Mouse (Mus musculus): Measurements from ENCODE around the gene Glipr2. TPM values are rescaled to one million over a fixed set of nuclear protein-coding genes. Genes with fewer than 3 reads are reported as not detected.

Gene Glipr2
- total RNA-seq (2021): 10 to 100 TPM; 16.4 to 18.1 TPM

DNA sequence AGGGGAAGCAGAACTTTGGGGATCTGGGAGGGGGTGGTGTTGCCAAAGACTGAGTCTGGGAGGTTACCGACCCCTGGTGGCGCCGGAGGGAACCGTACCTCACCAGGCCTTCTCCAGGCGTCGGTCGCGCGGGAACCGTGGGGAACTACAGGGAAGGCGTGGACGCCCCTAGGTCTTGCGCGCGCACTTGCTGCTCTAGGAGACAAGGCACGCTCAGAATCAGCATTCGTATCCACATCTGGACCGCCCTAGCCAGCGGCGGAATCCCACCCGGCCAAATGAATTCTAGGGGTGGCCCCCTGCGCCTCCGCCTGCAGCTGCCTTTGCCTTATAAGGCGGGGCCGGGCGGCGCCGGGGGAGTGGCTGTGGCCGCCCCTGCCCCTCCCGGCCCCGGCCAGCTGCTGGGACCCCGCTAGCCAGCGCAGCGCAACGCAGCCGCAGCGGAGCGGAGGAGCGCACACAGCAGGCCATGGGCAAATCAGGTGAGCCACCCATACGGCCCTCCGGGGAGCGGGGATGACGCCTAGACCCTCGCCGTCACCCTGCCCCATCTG is at the start of gene Glipr2:
Gene Glipr2, plus strand, starts transcription at position 110 of the 554 bp plus-strand sequence.
- intact Hi-C loops (cut with DNase I): loop anchor here (1.0 to 2.0 kb wide), 2 partner anchors 21 to 31 kb away; no protein-coding TSS in a partner anchor
- DNase-seq: peak; percentile 90 to 92

DNA sequence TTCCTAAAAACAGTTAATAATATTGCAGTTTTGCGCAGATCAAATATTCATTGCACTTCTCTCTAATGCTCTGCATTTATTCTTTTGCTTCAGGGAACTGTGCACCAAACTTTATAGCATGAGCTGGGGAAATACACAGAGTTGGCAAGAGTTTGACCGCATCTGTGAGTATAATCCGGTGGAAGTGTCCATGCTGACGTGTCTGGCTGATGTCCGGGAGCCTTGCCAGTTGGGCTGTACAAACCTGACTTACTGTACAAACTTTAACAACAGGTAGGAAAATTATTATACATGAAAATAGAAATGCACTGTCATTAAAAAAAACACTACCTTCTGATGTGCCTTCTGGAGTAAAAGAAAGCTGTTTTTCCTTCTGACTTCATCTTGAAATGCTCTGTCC is 39.0 kb upstream of the Glipr2 start:
- DNase-seq: no peak
- intact Hi-C loops (cut with DNase I): no loop called here

DNA sequence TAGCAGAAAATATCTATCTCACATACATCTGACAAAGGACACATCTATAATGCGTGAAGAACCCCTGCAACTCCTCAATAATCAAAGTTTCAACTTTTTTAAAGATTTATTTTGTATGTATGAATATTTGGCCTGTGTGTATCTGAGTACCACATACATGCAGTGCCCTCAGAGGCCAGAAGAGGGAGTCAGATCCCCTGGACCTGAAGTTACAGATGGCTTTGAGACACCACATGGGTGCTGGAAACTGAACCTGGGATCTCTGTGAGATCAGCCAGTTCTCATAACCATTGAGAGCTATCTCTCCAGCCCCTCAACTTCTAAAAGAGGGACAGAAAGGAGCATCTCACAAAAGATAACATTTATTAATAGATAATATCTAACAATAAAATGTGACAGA is 36.6 kb upstream of the Glipr2 start:
- intact Hi-C loops (cut with DNase I): no loop called here
- DNase-seq: no peak

DNA sequence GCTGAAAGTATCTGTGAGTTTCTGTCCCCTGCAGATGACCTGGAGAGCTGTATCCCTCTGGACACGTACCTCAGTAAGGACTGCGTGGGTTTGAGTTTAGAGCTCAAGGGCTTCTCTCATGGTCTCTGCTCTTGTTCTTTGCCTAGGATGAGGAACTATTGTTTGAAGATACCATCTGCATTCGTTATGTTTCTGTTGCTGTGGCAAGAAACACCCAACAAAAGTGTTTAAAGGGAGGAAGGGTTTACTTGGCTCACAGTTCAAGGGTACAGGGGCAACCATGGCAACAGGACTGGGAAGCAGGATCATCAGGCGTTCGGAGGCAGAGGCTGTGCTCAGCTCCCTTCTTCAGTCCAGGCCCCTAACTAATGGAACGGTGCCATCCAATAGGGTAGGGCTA is 32.1 kb upstream of the Glipr2 start:
- intact Hi-C loops (cut with DNase I): loop anchor here (1.0 to 5.0 kb wide), 2 partner anchors 57 to 107 kb away; no protein-coding TSS in a partner anchor
- DNase-seq: no peak

DNA sequence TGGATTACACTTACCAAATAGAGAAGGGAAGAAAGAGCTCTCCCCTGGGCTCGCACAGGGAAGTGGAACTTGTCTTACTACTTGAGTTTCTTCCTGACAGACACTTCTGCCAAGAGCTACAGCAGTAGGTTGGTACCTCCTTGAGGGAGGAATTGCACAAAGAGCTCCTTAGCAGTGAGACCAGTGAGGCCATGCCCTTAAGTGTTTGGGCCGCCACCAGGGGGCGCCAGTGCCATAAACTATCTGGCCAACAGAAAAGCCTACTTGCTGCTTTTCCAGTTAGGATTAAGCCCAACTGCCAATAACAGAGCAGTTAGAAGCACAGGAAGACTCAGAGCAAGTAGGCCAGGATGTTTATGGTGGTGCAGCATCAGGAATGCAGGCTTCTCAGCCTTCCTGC is 31.4 kb upstream of the Glipr2 start:
- peak; percentile 87 to 90 for DNase-seq
- intact Hi-C loops (cut with DNase I): loop anchor here (1.0 to 5.0 kb wide), 3 partner anchors 31 to 107 kb away; partner anchors contain the start of gene Glipr2

DNA sequence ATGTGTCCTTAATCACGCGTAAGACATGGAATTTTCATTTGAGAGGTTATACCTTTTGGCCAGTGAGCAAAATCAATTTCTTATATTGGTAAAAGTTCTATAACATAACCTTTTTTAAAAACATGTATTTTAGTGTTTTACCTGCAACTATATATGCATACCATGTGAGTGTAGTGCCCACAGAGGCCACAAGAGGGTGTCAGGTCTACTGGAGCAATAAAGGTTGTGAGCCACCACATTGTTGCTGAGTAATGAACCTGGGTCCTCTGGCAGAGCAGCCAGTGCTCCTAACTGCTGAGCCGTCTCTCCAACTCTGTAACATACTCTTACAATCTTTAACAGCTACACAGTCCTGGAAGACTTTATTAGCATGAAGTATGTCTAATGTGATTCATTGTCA is 29.4 kb upstream of the Glipr2 start:
- intact Hi-C loops (cut with DNase I): loop anchor here (2.0 to 5.0 kb wide), 2 partner anchors 29 to 104 kb away; partner anchors contain the start of gene Glipr2
- peak; percentile 7 to 37 for DNase-seq

DNA sequence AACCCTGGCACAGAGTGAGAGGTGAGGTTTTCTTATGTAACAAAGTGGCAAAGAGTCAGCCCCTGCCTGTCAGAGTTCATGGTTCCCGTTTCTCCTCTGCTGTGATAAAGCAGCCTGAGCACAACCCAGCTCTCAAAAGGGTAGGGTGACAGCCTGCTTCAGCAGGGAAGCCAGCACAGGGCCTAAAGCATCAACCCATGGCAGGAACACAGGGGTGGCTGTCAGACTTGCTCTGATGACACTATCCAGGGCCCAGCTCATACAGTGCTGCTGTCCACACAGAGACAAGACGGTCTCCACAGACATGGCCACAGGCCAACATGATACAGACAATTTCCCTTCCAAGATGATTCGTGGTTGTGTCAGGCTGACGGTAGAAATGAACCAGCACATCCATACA is 25.3 kb upstream of the Glipr2 start:
- intact Hi-C loops (cut with DNase I): no loop called here
- peak in 1 of 2 experiments; percentile 15 for DNase-seq

DNA sequence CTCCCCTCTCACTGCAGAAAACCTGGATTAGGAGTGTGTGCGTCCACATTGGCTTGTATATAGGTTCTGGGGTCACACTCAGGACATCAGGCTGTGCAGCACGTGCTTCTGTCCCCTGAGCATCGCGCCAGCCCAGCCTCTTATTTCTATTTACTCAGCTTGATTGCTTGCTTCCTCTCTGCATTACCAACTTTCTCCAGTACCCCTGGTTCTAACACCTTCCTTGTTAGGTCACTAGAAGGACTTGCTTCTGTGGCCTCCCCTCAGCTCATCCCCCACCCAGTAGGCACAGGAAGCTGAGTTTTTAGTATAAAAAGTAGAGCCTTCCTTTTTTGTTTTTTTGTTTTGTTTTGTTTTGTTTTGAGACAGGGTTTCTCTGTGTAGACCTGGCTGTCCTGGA is 21.0 kb upstream of the Glipr2 start:
- intact Hi-C loops (cut with DNase I): no loop called here
- DNase-seq: no peak

DNA sequence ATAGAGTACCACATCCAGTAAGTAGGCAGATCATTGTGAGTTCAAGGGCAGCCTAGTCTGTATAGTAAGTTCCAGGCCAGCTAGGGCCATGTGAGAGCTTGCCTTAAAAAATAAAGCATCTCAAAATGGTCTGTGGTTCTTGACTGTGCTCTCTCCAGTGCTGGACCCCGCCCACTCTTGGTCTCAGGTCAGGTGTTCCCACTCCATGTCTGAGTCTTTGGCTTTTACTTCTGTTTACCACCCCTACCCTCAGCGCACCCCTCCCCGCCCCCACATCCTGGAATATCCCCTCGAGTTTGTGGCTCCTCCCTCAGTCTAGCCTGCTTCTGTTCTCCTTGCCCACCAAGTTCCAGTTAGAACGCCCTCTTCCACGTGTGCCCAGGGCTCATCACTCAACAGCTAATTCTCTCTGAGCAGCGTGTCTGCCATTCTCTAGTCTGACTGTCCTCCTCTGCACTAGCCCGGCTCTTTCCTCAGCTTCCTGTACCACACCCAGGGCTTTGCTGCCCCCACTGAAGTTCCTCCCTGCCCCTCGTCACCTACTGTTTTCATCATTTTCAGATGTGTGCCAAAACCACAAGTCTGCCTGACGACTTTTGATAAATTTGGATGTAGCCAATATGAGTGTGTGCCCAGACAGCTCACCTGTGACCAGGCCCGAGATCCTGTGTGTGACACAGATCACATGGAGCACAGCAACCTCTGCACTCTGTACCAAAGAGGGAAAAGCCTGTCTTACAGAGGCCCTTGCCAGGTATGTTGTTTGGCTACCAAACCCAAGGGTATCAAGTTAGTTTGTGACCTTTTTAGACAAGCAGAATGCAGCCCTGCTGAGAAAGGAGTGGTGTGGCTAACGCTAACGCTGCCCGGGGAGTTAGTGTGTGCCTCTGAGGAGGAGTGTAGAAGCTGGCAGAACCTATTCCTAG is 20.2 kb upstream of the Glipr2 start:
- no peak for DNase-seq
- intact Hi-C loops (cut with DNase I): no loop called here

DNA sequence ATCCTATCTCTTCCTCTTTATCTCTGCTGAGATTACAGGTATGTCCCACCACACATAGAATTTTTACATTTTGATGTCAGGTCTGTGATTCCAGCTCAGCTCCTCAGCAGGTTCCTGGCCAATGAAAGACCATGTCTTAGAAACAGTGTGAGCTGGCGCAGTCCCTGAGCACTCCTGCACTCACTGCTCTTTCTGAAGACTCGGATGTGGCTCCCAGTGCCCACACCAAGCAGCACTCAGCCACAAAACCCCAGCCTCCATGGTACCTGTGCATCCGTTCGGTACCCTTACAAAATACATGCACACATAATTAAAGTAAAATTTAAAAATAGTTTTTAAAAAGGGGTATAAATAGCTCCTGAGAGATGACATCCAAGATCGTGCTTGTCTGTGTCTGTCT is 15.9 kb upstream of the Glipr2 start:
- DNase-seq: no peak
- intact Hi-C loops (cut with DNase I): no loop called here

DNA sequence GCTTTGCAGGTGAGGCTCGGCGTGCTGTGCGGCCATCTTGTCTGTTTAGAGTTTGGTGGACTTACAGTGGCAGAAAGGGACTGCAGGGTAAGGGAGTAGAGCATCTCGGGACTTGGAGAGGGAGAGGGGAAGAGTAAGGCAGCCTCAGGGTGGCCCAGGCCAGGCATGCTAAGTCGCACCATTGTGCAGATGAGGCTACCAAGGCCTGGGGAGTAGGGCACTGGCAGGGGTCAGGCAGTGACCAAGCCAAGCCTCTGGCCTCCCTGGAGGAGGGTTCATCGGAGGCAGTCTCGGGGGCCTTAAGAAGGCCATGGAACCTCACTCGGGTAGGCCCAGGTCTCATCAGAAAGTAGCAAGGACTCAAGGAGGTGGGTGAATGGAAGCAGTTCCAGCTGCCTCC is 14.8 kb upstream of the Glipr2 start:
- DNase-seq: no peak
- intact Hi-C loops (cut with DNase I): no loop called here

DNA sequence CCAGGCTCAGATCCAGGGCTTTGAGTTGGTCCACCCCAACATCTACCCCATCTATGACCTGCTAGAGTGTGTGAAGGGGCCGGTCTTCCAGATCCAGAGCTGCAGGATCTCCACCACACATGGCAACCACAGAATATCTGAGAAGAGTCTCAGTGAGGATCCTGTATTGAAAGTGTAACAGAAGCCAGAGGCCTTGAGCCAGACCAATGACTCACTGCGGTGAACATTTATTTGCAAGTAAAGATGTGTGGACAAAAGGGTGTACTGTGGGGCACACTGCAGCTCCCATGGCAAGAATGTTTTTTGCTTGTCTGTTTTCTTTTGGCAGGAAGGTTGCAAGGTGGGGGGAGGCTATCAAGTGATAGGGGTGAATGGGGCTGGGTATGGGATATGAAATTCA is 9.6 kb upstream of the Glipr2 start:
- intact Hi-C loops (cut with DNase I): no loop called here
- no peak for DNase-seq

DNA sequence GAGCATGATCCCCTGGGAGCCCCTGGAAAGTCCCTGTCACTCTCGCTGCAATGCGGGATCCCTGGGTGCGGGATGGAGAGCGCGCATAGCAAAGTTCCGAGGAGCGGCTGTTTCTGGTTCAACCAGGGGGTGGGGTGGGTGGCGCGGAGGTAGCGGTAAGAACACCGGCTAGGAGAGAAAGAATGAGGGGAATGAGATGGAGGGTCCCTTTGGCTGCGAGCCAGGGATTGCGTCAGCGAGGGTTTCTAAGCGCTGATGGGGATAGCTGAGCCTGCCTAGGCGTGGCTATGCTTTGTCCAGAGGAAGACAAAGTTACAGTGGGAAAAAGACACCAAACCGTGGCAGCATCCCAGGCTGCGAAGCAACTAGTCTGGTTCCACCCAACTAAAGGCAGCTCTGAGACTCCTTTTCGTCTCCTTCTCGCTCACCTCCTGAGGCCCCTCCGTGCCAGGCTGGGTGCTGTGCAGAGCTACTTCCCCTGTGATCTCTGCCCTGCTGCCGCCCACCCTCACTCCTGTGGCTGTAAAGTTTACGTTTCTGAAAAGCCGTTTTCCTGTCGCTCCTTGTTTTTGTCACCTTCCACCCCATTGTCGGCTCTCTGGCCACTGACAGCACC is 753 bp downstream of the Glipr2 start:
- DNase-seq: peak; percentile 71 to 74
- intact Hi-C loops (cut with DNase I): loop anchor here (1.0 to 2.0 kb wide), 2 partner anchors 20 to 31 kb away; no protein-coding TSS in a partner anchor

DNA sequence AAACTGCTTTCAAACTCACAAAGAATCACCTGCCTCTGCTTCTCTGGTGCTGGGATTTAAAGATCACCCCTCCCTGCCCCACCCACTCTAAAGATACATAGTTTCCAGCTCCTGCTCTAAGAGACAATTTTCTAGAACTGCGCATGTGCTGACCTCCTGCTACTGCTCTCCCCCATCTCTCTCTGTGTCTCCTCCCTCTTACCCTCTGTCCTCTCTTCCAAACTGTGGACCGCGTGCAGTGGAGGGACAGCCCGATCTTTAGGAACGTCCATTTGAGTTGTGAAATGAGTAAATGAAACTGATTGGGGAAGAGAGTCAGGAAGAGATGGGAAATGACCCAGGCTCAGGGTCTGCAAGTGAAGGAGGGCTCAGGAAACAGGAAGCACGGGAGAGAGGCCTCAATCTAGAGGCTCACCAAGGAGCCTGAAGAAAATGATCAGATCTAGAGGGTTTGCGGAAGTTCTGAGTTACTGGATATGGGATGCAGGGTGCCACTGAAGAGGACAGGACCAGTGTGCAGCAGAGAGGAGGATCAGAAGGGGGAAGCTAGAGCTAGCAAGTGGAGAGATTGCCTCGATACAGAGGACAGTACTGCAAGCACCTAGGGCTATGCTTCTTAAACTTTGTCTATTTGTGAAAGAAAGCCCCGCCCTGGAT is 2.5 kb downstream of the Glipr2 start:
- DNase-seq: no peak
- intact Hi-C loops (cut with DNase I): no loop called here

DNA sequence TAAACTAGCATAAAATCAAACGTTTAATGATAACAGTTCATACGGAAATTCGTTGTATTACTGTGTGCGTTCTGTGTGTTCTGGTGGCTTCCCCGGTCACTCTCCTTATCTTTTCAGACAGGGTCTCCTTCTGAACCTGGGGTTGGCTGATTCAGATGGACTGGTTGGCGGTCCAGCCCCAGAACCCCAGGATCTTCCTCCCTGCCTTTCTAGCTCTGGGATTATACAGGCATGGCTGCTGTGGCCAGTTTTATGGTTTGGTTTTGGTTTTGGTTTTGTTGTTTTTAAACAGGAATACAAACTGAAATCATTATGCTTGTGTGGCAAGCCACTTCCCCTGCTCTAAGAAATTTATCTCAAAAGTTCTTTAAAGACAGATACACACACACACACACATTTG is 3.0 kb downstream of the Glipr2 start:
- intact Hi-C loops (cut with DNase I): no loop called here
- no peak for DNase-seq

DNA sequence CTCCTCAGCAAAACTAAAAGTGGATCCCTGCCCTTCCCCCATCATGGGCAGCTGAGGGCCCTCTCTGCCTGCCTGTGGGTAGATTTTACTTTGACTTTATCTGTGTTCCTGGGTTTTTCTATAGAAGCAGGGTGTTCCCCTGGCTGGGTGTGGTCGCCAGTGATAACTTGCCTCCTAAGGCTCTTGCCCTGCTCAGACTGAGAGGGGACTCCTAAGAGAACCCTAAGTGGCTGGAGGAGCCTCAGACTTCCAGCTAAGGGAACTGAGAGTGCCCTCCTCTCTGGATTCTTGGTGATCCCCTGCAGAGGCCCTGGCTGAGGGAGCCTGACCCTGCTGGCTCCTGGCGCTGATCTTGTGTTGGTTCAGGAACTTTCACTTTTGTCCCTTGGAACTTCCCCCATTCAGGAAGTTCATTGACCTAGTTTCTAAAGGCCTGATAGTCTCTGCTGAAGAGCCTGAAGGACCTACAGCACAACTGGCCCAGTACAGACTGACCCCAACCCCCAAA is 7.2 kb downstream of the Glipr2 start:
- DNase-seq: peak in 1 of 2 experiments; percentile 46
- intact Hi-C loops (cut with DNase I): no loop called here

DNA sequence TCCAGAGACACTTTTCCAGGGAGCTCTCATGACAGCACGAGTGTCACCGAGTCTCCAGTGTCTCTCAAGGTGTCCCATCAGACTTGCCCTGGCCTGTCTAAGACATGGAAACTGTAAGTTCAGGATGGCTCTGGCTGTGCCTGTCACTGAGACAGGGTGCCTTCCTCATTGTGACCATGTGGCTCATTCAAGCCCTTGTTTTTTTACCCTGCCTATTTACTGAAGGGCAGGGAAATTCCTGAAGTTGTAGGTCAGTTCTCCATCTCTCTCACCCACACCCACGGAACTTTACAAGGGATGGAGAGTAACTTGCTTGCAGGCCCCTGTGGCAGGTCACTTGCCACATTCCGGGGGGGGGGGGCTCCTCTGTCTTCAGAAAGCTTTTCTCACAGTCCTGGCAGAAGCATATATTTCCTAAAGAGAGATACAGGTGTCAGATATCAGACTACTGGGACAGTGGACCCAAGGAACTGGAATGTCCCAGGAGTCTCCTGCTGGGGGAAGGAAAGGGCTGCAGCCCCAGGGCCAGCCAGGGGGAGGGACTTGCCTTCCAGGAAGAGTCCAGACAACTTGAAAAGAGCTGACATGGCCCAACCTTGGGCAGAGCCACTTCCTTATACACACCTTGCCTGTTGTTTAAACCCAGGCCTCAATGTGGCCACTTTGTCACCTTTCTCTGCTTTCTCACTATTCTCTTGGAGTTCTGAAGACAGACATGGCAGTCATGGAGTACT is 7.9 kb downstream of the Glipr2 start:
- DNase-seq: no peak
- intact Hi-C loops (cut with DNase I): no loop called here

DNA sequence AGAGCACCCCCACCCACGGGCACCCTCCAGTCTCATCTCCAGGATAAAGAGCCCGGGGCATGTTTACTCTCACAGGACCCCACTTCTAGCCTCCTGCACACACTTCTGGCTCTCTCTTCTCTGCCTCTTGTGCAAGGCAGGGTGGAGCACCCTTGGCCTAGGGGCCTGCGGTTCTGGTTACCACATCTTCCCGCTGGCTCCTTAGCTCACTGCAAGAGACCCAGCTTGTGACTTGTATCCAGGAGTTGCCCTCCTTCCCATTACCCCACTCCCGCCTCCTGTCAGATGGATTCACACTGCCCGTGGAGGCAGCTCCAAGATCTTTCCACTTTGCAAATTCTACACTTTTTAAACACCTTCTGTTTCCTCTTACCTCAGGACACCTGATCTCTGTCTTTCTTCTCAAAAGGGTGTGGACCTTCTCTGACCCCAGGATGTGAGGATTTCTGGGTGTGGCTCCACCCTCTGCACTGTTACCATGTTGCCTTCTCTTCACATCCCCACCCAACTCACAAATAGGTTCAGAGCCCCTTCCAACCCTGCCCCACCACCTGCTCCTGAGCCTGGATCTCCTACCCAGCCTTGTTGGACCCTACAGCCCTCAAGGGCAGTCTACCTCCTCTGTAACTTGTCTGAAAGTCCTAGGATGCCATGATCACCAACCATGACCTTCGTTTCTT is 8.8 kb downstream of the Glipr2 start:
- no peak for DNase-seq
- intact Hi-C loops (cut with DNase I): no loop called here

DNA sequence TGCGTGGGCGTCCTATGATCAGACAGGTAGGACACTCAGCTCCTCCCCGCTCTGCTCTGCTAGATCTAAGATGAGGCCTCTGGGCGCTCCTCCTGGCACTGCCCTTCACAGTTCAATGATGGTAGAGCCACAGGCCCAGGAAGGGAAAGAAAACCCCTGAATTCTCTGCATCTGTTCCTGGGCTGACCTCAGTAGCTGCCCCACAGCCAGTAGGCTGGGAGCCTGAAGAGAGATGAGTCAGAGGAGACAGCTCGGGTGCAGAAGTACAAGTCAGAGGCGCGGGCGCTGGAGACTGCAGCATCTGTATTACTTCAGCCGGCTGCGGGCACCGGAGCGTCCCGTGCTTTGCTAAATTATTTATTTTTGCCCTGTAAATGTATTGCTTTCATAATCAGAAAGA is 11.4 kb downstream of the Glipr2 start:
- peak; percentile 81 for DNase-seq
- intact Hi-C loops (cut with DNase I): no loop called here

All from heart, postnatal 10 days (tissue).